Mouse (Mus musculus) liver, embryonic 14.5 days (tissue): ENCODE data around the gene Rhox13.

Experiments
- CTCF ChIP-seq: IDR thresholded peaks from 2 replicates; pipeline ENCODE4 v1.5.1; 2016; ENCODE audit warnings: antibody characterized with exemption, low read depth, control low read depth
- EP300 ChIP-seq: IDR thresholded peaks from 2 replicates; pipeline ENCODE4 v1.6.1; 2016; ENCODE audit warnings: antibody characterized with exemption, low read depth

DNA sequence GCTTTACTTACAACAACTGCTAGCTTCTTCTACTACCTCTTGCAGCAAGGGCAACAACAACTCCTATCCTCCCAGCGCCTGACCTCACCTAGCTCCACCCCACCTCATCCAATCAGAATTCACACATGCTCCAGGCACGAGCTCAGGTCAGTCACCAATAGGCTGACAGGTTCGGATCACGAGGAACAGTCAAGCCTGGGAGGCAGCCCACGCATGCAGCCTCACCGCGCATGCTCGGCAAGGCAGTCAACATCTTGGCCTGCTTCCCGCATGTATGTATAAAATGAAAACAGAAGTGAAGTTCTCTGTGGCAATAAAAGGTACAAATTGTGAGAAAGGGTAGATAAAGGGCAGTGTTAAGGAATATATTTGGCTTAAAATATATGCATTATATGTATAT, 45.0 kb downstream of the Rhox13 start:
- TF ChIP-seq CTCF, result no peak
- no peak for TF ChIP-seq EP300
